Mouse (Mus musculus): ENCODE data around the gene Gpr157. TPM values are rescaled to one million over a fixed set of nuclear protein-coding genes. Genes with fewer than 3 reads are reported as not detected.

The Gpr157 gene
- polyA plus RNA-seq, 1 experiment from 2014 or later, result 4.5 TPM

- Histone ChIP-seq H3K4me2 (ENCODE audit: low read depth, low read length) (no peak overlapping the region), H3K4me3 (ENCODE audit: low read length) (no peak overlapping the region), H3K27me3 (ENCODE audit: control insufficient read depth, insufficient read depth, low read length) (0 out of 2 replicates have a peak, but pooled peaks cover 3% of the 10 kb centered on the region), H3K36me3 (ENCODE audit: control insufficient read depth, insufficient read depth) (no peaks in the 10 kb centered on the region), H3K4me1 (ENCODE audit: control insufficient read depth, insufficient read depth, low read length) (0 out of 2 replicates have a peak, but pooled peaks cover 3% of the 10 kb centered on the region), H3K27ac (ENCODE audit: low read length) (no peak overlapping the region), H3K9me3 (replicated peaks; ENCODE audit: control insufficient read depth, low read length) (no peaks in the 10 kb centered on the region), H3K9ac (ENCODE audit: low read length) (no peak overlapping the region)
- 39% methylated on average over 3 of the region's 3 CpGs for WGBS
- ATAC-seq (replicated peaks; ENCODE audit: extremely low read depth, insufficient read depth, low FRiP score), result no peak
Measured at GRCm38 (mm10) chr4:150122476-150122875, 35.3 kb downstream of the Gpr157 start.

GRCm38 (mm10) chr4:150126373-150126772, 39.2 kb downstream of the Gpr157 start:
- no peaks in the 10 kb centered on the region; the same call in 1 of the 2 replicates for H3K4me1 ChIP-seq (ENCODE audit: control insufficient read depth, insufficient read depth, low read length)
- H3K9ac ChIP-seq (ENCODE audit: low read length), result no peak overlapping the region
- H3K4me2 ChIP-seq (ENCODE audit: low read depth, low read length), result no peak overlapping the region
- no peak for ATAC-seq (replicated peaks; ENCODE audit: extremely low read depth, insufficient read depth, low FRiP score)
- no peaks in the 10 kb centered on the region for H3K9me3 ChIP-seq (replicated peaks; ENCODE audit: control insufficient read depth, low read length)
- H3K4me3 ChIP-seq (ENCODE audit: low read length), result no peak overlapping the region
- 0 out of 2 replicates have a peak, but pooled peaks cover 3% of the 10 kb centered on the region for H3K27me3 ChIP-seq (ENCODE audit: control insufficient read depth, insufficient read depth, low read length)
- 80% methylated on average over 5 of the region's 5 CpGs for WGBS
- H3K27ac ChIP-seq (ENCODE audit: low read length), result no peak overlapping the region
- no peaks in the 10 kb centered on the region for H3K36me3 ChIP-seq (ENCODE audit: control insufficient read depth, insufficient read depth)

- no peak overlapping the region for H3K4me2 ChIP-seq (ENCODE audit: low read depth, low read length)
- H3K36me3 ChIP-seq (ENCODE audit: control insufficient read depth, insufficient read depth), result no peaks in the 10 kb centered on the region
- peaks cover 6% of the 10 kb centered on the region for H3K4me1 ChIP-seq (ENCODE audit: control insufficient read depth, insufficient read depth, low read length)
- no peak overlapping the region for H3K9ac ChIP-seq (ENCODE audit: low read length)
- H3K4me3 ChIP-seq (ENCODE audit: low read length), result no peak overlapping the region
- ATAC-seq (replicated peaks; ENCODE audit: extremely low read depth, insufficient read depth, low FRiP score), result no peak
- WGBS, result 88% methylated on average over 7 of the region's 7 CpGs
- H3K27ac ChIP-seq (ENCODE audit: low read length), result no peak overlapping the region
- no peaks in the 10 kb centered on the region for H3K27me3 ChIP-seq (ENCODE audit: control insufficient read depth, insufficient read depth, low read length)
- no peaks in the 10 kb centered on the region for H3K9me3 ChIP-seq (replicated peaks; ENCODE audit: control insufficient read depth, low read length)
Measured at GRCm38 (mm10) chr4:150127894-150128293, 40.7 kb downstream of the Gpr157 start.

GRCm38 (mm10) chr4:150128571-150128970, 41.4 kb downstream of the Gpr157 start:
- no peak overlapping the region for H3K27ac ChIP-seq (ENCODE audit: low read length)
- ATAC-seq (replicated peaks; ENCODE audit: extremely low read depth, insufficient read depth, low FRiP score), result no peak
- WGBS, result 77% methylated on average over 8 of the region's 8 CpGs
- no peaks in the 10 kb centered on the region for H3K9me3 ChIP-seq (replicated peaks; ENCODE audit: control insufficient read depth, low read length)
- no peak overlapping the region for H3K4me3 ChIP-seq (ENCODE audit: low read length)
- no peak overlapping the region for H3K4me2 ChIP-seq (ENCODE audit: low read depth, low read length)
- H3K4me1 ChIP-seq (ENCODE audit: control insufficient read depth, insufficient read depth, low read length), result peaks cover 8% of the 10 kb centered on the region
- no peaks in the 10 kb centered on the region for H3K27me3 ChIP-seq (ENCODE audit: control insufficient read depth, insufficient read depth, low read length)
- H3K36me3 ChIP-seq (ENCODE audit: control insufficient read depth, insufficient read depth), result no peaks in the 10 kb centered on the region
- H3K9ac ChIP-seq (ENCODE audit: low read length), result no peak overlapping the region

- no peaks in the 10 kb centered on the region for H3K9me3 ChIP-seq (replicated peaks; ENCODE audit: control insufficient read depth, low read length)
- H3K36me3 ChIP-seq (ENCODE audit: control insufficient read depth, insufficient read depth), result no peaks in the 10 kb centered on the region
- H3K4me1 ChIP-seq (ENCODE audit: control insufficient read depth, insufficient read depth, low read length), result peaks cover 8% of the 10 kb centered on the region
- H3K27ac ChIP-seq (ENCODE audit: low read length), result no peak overlapping the region
- no peak overlapping the region for H3K9ac ChIP-seq (ENCODE audit: low read length)
- no peak overlapping the region for H3K4me2 ChIP-seq (ENCODE audit: low read depth, low read length)
- ATAC-seq (replicated peaks; ENCODE audit: extremely low read depth, insufficient read depth, low FRiP score), result no peak
- no peak overlapping the region for H3K4me3 ChIP-seq (ENCODE audit: low read length)
- 14% methylated on average over 2 of the region's 2 CpGs for WGBS
- H3K27me3 ChIP-seq (ENCODE audit: control insufficient read depth, insufficient read depth, low read length), result no peaks in the 10 kb centered on the region
Measured at GRCm38 (mm10) chr4:150130661-150131060, 43.5 kb downstream of the Gpr157 start.

- Histone ChIP-seq H3K4me3 (ENCODE audit: low read length) (peak overlapping the region; percentile 41), H3K4me1 (ENCODE audit: control insufficient read depth, insufficient read depth, low read length) (peaks cover 8% of the 10 kb centered on the region), H3K27me3 (ENCODE audit: control insufficient read depth, insufficient read depth, low read length) (no peaks in the 10 kb centered on the region), H3K27ac (ENCODE audit: low read length) (no peak overlapping the region), H3K9me3 (replicated peaks; ENCODE audit: control insufficient read depth, low read length) (no peaks in the 10 kb centered on the region), H3K4me2 (ENCODE audit: low read depth, low read length) (peak overlapping the region; percentile 64), H3K36me3 (ENCODE audit: control insufficient read depth, insufficient read depth) (no peaks in the 10 kb centered on the region), H3K9ac (ENCODE audit: low read length) (peak overlapping the region; percentile 50)
- ATAC-seq (replicated peaks; ENCODE audit: extremely low read depth, insufficient read depth, low FRiP score), result no peak
- WGBS, result 16% methylated on average over 24 of the region's 24 CpGs
Measured at GRCm38 (mm10) chr4:150132692-150133271, 45.6 kb downstream of the Gpr157 start.

GRCm38 (mm10) chr4:150135254-150135653, 48.1 kb downstream of the Gpr157 start:
- Histone ChIP-seq H3K36me3 (ENCODE audit: control insufficient read depth, insufficient read depth) (no peaks in the 10 kb centered on the region), H3K4me3 (ENCODE audit: low read length) (no peak overlapping the region), H3K9ac (ENCODE audit: low read length) (no peak overlapping the region), H3K4me1 (ENCODE audit: control insufficient read depth, insufficient read depth, low read length) (peaks cover 12% of the 10 kb centered on the region), H3K4me2 (ENCODE audit: low read depth, low read length) (no peak overlapping the region), H3K27me3 (ENCODE audit: control insufficient read depth, insufficient read depth, low read length) (no peaks in the 10 kb centered on the region), H3K27ac (ENCODE audit: low read length) (no peak overlapping the region), H3K9me3 (replicated peaks; ENCODE audit: control insufficient read depth, low read length) (no peaks in the 10 kb centered on the region)
- no peak for ATAC-seq (replicated peaks; ENCODE audit: extremely low read depth, insufficient read depth, low FRiP score)
- WGBS, result 77% methylated on average over 7 of the region's 7 CpGs

- ATAC-seq (replicated peaks; ENCODE audit: extremely low read depth, insufficient read depth, low FRiP score), result no peak
- no peak overlapping the region for H3K27ac ChIP-seq (ENCODE audit: low read length)
- no peaks in the 10 kb centered on the region for H3K36me3 ChIP-seq (ENCODE audit: control insufficient read depth, insufficient read depth)
- no peak overlapping the region for H3K4me2 ChIP-seq (ENCODE audit: low read depth, low read length)
- WGBS, result 7% methylated on average over 10 of the region's 10 CpGs
- H3K27me3 ChIP-seq (ENCODE audit: control insufficient read depth, insufficient read depth, low read length), result no peaks in the 10 kb centered on the region
- H3K4me3 ChIP-seq (ENCODE audit: low read length), result no peak overlapping the region
- peaks cover 11% of the 10 kb centered on the region for H3K4me1 ChIP-seq (ENCODE audit: control insufficient read depth, insufficient read depth, low read length)
- H3K9ac ChIP-seq (ENCODE audit: low read length), result no peak overlapping the region
- H3K9me3 ChIP-seq (replicated peaks; ENCODE audit: control insufficient read depth, low read length), result no peaks in the 10 kb centered on the region
Measured at GRCm38 (mm10) chr4:150136693-150137092, 49.5 kb downstream of the Gpr157 start.

- Histone ChIP-seq H3K4me3 (ENCODE audit: low read length) (no peak overlapping the region), H3K27me3 (ENCODE audit: control insufficient read depth, insufficient read depth, low read length) (no peaks in the 10 kb centered on the region), H3K9ac (ENCODE audit: low read length) (no peak overlapping the region), H3K4me2 (ENCODE audit: low read depth, low read length) (no peak overlapping the region; the same call in 1 of the 2 replicates), H3K4me1 (ENCODE audit: control insufficient read depth, insufficient read depth, low read length) (peaks cover 10% of the 10 kb centered on the region), H3K27ac (ENCODE audit: low read length) (no peak overlapping the region), H3K9me3 (replicated peaks; ENCODE audit: control insufficient read depth, low read length) (no peaks in the 10 kb centered on the region), H3K36me3 (ENCODE audit: control insufficient read depth, insufficient read depth) (no peaks in the 10 kb centered on the region)
- ATAC-seq (replicated peaks; ENCODE audit: extremely low read depth, insufficient read depth, low FRiP score), result no peak
- 86% methylated on average over 7 of the region's 7 CpGs for WGBS
Measured at GRCm38 (mm10) chr4:150137368-150138083, 50.4 kb downstream of the Gpr157 start.

All from heart, embryonic 16.5 days (tissue).